Mouse (Mus musculus) layer of hippocampus, adult 18-20 months (tissue): ENCODE measurements at regions not wholly inside any gene's neighbourhood (a gene's known extent, or its start where the extent isn't known, plus 50 kb on each side); places are given as distances from the start of the nearest gene placed in this dataset.

ENCODE experiments used
- DNase-seq, 2 experiments: peaks; one replicate each; pipeline ENCODE4 v3.0.0; 2022; ENCODE audit warnings: low spot score in 2 of 2

DNA sequence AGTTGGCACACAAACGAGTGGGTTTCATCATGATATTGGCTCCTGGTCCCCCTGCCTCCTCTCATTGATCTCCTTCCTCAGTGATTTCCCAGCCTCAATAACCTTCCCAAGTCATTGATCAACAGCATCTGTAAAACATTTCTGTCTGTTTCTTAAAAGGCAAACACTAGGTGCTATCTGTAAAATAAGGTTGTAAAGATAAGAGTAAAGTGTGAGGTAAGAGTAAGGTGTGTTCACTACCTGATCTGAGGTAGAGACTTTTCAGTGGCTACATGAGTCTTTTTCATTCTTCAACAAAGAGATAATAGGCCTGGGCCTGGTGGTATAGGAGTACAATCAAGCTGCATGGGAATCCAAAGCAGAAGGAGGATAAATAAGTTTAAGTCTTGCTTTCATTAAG lies 55.7 kb downstream of the Plk2 start:
- no peak for DNase-seq

- DNase-seq: no peak
Measured at GRCm38 (mm10) chr13:110452009-110452525, 57.2 kb downstream of the Plk2 start.

DNA sequence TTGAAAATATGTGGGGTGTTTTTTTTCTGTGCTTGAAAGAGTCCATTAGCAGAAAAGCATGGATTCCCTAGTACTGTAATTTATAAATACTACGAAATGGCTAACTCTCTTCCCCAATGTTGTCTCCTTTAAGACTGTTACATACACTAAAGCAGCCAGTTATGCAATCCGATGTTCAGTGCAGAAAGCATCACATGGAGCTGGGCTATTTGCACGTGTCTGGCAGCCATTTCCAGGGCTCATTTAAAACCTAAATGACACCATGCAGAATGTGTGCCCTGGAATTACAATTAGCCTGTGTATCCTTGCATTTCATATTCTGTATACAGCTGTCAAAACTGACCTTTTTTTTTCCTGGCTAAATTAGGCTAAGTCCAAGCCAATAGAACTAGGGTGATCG lies 60.2 kb downstream of the Plk2 start:
- peak in 1 of 2 experiments; percentile 3 for DNase-seq

DNA sequence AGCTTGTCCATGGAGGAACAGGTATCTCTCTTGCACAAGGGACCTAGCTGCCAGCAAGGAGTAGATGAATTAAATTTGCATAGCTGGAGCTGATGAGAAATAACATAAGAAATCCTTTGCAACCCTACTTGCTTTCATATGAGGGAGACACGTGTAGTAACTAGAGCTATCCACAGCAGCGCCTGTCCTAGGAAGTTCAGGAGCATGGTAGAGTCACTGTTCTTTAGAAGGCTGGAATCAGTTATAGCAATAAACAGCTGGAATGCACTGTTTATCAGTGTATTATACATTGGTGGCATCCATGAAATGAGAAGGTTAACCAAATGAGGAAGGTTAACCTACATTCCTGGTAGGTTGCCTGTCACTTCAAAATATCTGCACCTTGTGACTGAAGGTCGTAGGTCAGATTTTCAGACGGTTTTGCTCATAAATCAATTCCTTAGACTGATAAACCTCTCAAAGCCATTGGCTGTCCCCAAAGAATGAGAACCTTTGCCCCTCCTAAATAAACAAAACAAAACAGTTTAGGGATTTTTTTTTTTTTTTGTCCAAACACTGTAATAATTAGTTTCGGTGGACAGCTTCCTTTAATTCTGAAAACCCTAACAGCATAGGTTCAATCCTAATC lies 60.8 kb downstream of the Plk2 start:
- no peak for DNase-seq

DNA sequence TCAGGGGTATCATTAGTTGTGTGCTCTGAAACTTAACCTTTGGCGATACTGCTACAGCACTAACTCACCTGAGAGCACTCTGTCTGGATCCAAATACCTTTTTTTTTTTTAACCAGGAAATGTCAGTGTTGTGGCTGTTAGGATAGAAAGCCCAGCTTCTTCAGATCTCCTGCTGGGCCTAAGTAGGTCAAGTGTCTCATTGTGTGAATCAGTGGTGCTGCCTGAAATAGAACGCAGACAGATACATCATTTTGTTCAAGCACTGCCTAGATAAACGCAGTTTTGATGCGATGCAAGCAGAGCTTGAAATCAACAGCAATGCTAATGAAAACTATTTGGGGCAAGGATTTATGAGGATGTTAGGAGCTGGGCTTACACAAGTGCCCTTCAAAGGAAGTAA lies 63.9 kb downstream of the Plk2 start:
- no peak for DNase-seq

GRCm38 (mm10) chr13:110461581-110461980 lies 66.7 kb downstream of the Plk2 start:
- DNase-seq: no peak

DNA sequence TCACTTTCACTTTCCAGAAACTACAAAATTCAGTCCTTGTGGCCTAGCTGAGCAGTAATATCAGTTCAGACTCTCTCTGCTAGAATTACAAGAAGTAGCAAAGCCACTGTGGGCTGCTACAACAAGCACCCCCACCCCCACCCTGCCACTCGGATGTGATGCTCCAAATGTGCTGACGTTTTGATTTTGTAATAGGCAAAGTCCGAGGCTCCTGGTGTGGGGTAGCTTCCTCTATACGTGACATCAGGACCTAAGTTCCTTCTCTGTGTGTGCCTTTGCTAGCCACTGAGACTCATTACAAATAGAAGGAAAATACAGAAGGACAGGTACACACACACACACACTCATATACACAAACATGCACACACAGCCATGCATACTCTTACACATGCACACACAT lies 76.7 kb downstream of the Plk2 start:
- DNase-seq: no peak

DNA sequence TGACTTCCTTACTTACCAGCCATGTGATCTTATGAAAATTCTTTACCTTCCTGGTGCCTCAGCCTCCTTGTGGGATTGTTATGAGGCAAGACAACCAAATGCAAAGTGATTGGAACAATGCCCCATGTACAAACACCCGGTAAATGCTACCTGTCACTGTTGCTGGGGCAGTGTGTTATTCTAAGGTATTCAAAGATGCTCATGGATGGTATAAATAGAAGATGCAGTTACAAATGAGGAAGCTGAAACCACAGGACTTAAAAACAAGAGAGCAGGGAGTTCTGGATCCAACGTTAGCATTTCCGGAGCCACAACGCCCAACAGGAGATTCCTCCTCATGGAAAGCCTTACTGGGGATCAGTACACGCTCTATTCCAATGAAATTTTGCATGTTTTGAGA lies 82.9 kb downstream of the Plk2 start:
- no peak for DNase-seq

DNA sequence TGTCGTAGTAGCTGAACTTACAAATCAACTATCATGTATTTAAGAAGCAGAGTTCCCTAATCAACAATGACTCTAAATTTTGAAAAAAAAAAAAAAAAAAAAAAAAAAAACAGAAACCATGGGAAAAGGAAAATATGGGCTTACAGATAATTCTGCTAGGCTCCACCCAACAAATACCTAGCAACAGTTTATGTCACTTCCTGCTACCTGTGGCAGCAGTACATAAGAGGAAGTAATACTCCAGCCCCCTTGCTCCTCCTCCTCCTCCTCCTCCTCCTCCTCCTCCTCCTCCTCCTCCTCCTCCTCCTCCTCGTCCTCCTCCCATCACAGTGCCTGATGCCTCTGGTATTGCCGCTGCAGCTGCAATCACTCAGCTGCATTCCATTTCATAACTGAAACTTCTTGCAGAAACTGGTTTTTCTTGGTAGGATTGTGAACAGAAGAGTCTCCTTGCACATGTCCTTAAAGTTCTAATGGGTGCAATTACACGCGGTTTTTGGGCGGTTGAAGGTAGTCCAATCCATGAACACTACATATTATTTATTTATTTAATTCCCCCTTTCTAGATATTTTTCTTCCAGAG lies 89.6 kb downstream of the Plk2 start:
- DNase-seq: no peak

DNA sequence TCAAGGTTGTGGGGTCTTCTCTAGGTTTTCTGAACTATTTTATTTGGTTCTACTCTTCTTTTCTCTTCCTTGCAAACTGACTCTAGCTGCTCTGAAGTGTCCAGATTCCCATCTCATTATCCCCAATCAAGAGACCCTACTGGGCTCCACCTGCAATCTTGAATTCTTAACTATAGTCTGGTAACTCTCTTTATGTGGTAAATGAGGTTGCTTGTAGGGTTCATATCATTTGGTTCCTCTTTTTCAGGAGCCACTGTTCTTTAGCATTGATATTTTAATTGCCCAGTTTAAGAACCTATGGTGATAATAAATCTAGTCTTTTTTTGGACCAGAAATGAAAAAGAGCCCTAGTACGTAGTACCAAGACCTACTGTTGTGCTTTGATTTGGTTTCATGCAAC lies 90.7 kb downstream of the Plk2 start:
- no peak for DNase-seq

GRCm38 (mm10) chr13:110490166-110490565 lies 95.3 kb downstream of the Plk2 start:
- DNase-seq: no peak

DNA sequence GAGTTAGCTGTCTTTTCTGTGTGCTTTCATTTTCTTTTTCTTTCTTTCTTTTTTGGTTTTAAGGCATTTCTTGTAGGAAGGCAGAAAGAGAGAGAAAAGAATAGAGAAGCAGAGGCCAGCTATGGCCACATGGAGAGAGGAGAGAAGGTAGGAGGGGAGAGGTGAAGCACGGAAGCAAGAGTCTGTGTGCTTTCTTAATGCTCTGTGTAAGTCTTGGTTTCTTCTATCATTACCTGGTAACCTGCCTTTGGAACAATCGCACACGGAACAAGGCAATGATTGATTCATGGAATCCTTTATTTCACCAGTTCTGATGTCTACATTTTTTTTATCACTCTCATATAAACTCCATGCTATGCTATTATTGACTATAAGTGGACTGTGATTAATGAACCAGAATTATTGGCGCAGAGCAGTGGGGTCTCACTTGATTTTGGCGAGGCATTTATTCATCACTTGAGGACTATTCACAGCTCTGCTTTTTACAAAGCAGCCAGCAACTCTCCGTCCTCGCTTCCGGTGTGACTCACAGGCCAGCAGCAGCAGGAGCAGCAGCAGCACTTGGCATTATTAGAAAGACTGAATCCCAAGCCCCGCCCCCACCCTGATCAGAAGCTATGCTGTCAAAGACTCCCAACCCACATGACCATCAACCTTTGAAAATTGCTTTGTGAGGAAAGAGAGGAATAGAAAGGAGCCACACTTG lies 97.6 kb downstream of the Plk2 start:
- DNase-seq: peak; percentile 8

- no peak for DNase-seq
Measured at GRCm38 (mm10) chr13:110493002-110493552, 98.2 kb downstream of the Plk2 start.

DNA sequence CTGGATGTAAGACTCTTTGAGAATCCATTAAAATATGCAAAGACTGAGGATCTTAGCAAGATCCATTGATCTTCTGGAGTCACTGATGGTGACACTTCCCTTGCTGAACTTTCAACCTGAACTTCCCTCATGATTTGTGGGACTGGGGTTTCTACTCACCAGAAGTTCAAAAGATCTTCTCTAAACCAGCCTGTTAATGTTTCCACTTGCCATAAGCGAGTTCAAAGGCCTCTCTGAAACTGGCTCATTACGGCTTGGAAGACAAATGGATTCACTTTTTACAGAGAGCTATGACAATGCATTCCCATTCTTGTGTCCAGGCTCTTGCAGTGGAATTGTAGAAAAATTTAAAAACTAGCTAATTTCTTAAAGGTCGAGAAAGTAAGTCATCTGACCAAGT lies 102.6 kb downstream of the Plk2 start:
- DNase-seq: no peak

- DNase-seq: no peak
Measured at GRCm38 (mm10) chr13:110507814-110508362, 113.0 kb downstream of the Plk2 start.

- DNase-seq: peak; percentile 30 to 56
Measured at GRCm38 (mm10) chr13:110517986-110518385, 123.1 kb downstream of the Plk2 start.

DNA sequence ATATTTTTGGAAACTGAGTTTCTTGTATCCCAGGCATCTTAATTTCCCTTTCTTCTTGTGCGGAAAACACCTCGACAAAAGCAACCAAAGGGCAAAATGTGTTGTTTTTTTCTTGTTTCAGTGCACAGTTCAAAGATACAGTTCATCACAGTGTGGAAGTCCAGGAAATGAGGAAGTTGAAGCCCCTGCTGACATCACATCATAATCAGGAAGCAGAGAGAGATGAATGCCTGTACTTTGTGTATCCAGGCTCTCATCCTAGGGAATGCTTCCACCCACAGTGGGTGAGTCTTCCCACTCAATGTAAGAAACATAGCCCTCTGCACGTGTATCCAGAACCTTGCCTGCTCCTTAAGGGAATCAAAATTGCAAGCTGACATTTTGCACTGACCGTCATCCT lies 128.1 kb downstream of the Plk2 start:
- DNase-seq: no peak

DNA sequence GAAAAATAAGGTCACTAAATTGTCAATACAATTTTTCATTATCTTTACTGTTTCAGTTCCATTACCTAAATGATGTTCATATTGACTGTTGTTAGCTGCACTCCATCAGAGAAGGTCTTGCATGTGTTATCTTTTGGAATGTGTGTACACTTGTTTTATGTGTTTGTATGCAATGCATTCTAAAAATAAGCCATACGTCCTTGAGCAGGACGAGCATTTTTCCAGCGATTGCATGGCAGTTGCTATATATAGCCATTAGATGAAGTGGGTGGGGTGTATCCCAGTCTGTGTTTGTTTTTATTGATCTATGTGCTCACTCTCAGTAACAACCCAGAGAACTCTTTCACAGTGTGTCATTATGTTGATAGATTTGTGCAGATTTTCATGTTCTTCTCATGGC lies 132.8 kb downstream of the Plk2 start:
- DNase-seq: no peak

- no peak for DNase-seq
Measured at GRCm38 (mm10) chr13:110529624-110530023, 134.8 kb downstream of the Plk2 start.

GRCm38 (mm10) chr13:110534320-110534764 lies 139.5 kb downstream of the Plk2 start:
- no peak for DNase-seq

DNA sequence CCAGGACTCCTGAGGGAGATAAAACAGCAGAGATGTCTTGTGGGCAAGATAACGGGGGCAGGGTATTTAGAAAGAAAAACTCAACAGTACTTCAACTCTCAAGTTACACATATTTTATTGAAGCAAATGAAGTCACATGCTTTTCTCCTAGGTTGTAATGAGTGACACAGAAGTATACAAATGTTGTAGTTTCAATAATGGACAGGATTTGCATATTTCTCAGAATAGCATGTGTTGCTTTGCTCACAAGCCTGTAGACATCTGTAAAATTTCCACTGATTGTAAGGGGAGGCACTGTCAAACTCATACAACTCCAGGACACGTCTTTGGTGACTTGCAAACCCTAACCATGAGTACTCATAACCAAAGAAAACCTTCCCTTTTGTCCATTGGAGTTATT lies 140.9 kb downstream of the Plk2 start:
- no peak for DNase-seq

- no peak for DNase-seq
Measured at GRCm38 (mm10) chr13:110537960-110538463, 143.2 kb downstream of the Plk2 start.
